Mouse (Mus musculus) embryo, embryonic 10 days (tissue): ENCODE data around the gene Spa17.

Experiments
- DNase-seq: peaks from one replicate; pipeline ENCODE4 v3.0.0-alpha.2; 2015; ENCODE audit warnings: low spot score

Spa17 gene

GRCm38 (mm10) chr9:37616770-37617169 is 3.2 kb upstream of the Spa17 start:
- peak; percentile 63 for DNase-seq

- DNase-seq = no peak
These were observed 1.7 kb upstream of the Spa17 start for GRCm38 (mm10) chr9:37615220-37615619.

GRCm38 (mm10) chr9:37614316-37614715 is 794 bp upstream of the Spa17 start:
- no peak for DNase-seq

GRCm38 (mm10) chr9:37613911-37614280 is 374 bp upstream of the Spa17 start:
- no peak for DNase-seq

GRCm38 (mm10) chr9:37609558-37609957 is 4.0 kb downstream of the Spa17 start:
- no peak for DNase-seq

DNA sequence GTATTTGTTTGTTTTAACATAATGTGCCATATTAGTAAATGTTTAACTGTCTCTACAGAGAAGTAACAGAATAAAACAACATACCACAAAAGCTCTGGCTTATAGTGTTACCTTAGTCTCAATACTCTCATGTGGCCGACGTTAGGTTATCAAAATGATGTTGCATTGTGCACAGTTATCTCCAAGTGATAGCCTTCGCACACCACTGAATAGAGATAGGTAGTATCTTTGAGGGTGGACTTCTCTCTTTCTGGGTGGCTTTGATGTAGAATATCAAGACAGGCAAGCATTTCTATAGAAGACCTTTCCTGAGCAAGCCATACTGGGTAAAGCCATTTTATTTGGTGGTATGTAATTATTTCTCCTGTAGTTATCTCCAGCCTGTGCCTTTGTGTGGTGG is 8.4 kb downstream of the Spa17 start:
- DNase-seq = no peak

- DNase-seq = no peak
These were observed 12.8 kb downstream of the Spa17 start for GRCm38 (mm10) chr9:37600538-37601205.

- DNase-seq = no peak
These were observed 14.9 kb downstream of the Spa17 start for GRCm38 (mm10) chr9:37598637-37599036.

GRCm38 (mm10) chr9:37595570-37595969 is 18.0 kb downstream of the Spa17 start:
- no peak for DNase-seq

DNA sequence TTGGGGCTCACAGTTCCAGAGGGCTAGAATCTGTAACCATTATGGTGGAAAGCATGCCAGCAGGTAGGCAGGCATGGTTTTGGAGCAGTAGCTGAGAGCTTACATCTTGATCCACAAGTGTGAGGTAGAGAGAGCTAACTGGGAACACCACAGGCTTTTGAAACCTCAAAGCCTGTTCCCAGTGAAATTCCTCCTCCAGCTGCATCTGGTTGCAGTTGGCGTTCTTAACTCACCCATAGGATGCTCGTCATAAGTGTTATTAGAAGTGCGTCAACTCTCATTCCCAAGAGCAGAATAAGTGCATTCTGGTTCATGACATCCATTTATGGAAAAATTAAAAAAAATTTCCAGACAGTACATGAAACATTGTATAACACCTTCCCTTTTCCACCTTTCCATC is 19.8 kb downstream of the Spa17 start:
- DNase-seq = no peak

GRCm38 (mm10) chr9:37592633-37593032 is 20.9 kb downstream of the Spa17 start:
- no peak for DNase-seq

GRCm38 (mm10) chr9:37592025-37592424 is 21.5 kb downstream of the Spa17 start:
- no peak for DNase-seq

- no peak for DNase-seq
These were observed 23.1 kb downstream of the Spa17 start for GRCm38 (mm10) chr9:37590381-37590780.

DNA sequence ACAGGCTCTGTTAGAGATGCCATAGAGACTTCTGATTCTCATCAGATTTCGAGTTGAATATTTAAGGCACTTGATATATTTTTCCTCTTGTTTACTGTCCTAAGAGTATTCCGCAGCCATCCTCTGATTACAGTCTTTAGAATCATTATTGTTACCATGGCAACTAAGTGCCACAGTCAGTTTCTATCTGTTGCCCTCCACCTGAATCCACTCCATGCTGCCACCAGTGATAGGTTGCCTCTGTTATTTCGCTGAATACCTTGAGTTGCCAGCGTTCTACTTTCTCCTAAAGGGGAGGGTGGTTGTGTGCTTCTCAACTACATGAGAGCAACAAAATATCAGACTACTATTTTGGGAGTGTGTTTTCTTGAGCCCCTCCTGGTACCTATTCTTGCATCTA is 26.8 kb downstream of the Spa17 start:
- DNase-seq = no peak

GRCm38 (mm10) chr9:37583594-37583993 is 29.9 kb downstream of the Spa17 start:
- no peak for DNase-seq

DNA sequence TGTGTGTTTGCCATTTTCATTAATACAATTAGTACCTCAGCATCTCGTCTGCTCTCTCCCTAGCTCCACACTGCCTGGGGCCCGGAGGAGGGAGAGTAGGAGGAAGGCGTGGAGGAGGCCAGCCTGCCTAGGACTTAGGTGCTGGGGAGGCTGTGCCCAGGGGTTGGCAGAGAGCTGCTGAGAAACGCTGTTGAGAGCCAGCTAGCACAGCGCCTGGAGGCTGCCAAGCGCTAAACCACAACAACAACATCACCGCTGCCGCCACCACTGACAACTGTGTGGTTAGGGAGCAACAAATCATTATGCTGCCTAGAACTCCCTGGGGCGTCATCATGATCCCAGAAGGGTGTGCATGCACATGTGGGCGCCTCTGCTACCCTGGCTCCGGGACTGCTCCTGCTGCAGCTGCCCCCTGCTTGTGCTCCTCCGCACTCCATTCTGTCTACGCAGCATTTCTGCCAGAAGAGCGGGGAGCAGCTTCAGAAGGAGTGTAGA is 37.0 kb downstream of the Spa17 start:
- no peak for DNase-seq

- DNase-seq = no peak
These were observed 41.2 kb downstream of the Spa17 start for GRCm38 (mm10) chr9:37572204-37572876.

DNA sequence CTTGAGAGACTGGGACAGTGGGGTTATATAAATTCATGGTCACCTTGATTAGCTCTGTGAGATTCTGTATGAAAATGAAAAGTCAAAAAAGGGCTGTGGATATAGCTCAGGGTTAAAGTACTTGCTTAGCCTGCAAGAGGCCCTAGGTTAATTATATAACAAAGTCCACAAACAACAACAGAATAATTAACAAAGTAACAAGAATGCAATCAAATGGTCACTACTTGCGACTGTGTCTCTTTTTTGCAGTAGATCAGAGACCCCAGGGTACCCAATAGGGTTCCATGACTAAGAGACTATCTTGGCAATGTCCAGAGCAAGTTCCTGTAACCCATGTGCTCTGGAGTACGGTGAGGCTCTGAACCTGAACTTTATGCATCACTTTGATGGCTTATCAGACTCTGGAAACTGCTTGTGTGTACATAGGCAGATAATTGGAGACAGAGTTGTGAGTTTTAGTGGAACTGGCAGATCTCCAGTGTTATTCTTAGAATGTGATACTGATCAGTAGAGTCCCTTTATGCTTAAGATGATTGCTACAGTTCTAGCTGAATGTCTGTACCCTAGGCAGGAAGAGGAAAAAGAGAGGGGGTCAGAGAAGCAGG is 44.2 kb downstream of the Spa17 start:
- DNase-seq = no peak

GRCm38 (mm10) chr9:37568605-37569214 is 44.8 kb downstream of the Spa17 start:
- no peak for DNase-seq

DNA sequence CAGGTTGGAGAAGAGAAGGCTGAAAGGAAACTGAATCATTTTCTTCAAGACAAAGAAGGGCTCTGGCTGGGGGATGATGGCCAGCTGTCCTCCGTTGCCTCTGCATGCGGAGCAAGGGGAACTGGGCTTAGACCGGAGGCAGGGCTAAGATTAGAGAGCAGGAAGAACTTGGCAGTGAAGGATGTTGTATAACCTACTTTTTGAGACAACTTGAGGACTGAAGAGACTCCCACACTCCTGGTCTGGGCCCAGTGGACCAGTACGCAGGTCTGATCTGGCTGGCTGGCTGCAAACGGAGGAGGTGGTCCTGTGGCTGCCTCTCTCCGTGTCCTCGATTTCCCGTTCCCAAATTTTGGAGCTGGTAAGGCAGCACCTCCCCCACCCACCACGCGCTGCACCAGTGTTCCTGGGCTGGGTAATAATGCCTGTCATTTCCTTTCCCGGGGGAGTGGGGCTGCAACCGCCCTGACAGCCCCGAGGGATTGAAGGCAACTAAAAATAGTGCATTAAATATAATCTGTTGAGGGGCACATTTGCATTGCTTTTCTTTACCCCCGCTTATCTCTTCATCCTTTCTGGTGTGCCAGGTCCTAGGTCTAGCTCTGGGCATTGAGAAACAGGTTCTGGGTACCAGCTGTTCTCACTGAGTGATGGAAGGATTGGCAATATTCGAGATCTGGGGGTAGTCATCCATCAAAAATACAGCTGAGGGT is 45.5 kb downstream of the Spa17 start:
- no peak for DNase-seq

DNA sequence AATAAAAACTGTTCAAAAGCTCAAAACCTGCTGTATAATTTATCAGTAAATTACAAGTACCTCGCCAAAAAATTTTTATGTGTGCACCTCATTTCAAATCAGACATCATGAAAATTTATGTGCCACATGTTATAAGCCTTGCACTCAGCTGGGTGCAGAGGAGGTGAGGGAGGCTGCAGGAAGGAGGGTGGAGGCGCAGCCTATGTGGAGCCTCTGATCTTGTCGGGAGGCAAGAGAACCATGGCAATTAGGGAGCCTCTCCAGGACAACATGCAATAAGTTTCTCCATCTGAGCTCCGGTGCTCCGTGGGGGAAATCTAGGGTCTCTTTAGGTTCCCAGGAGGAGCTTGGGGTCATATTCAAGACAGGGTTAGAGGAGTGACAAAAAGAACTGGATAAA is 46.1 kb downstream of the Spa17 start:
- no peak for DNase-seq

DNA sequence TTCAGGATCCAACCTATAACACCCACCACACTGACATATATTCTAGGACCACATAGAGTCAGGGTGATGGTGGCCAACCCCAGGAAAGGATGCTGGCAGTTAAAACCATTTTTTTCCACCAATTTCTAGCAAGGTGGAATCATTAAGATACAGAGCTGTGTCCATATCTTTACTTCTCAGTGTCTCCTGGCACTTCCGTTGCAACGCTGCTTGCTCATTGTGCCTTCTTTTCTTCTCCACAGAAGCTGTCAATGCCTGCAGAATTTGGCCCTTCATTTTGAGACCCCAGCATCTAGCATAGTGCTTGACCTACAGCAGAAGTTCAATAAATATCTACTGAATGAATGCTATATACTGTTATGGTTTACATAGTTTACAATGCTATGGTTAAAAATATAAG is 46.5 kb downstream of the Spa17 start:
- no peak for DNase-seq
